Mouse (Mus musculus) liver (tissue): Measurements from ENCODE around the gene Slc38a3.

Experiments
- DNase-seq: peaks from one replicate; pipeline ENCODE4 v3.0.0-alpha.2; 2020; ENCODE audit warnings: mixed read lengths

Gene Slc38a3

DNA sequence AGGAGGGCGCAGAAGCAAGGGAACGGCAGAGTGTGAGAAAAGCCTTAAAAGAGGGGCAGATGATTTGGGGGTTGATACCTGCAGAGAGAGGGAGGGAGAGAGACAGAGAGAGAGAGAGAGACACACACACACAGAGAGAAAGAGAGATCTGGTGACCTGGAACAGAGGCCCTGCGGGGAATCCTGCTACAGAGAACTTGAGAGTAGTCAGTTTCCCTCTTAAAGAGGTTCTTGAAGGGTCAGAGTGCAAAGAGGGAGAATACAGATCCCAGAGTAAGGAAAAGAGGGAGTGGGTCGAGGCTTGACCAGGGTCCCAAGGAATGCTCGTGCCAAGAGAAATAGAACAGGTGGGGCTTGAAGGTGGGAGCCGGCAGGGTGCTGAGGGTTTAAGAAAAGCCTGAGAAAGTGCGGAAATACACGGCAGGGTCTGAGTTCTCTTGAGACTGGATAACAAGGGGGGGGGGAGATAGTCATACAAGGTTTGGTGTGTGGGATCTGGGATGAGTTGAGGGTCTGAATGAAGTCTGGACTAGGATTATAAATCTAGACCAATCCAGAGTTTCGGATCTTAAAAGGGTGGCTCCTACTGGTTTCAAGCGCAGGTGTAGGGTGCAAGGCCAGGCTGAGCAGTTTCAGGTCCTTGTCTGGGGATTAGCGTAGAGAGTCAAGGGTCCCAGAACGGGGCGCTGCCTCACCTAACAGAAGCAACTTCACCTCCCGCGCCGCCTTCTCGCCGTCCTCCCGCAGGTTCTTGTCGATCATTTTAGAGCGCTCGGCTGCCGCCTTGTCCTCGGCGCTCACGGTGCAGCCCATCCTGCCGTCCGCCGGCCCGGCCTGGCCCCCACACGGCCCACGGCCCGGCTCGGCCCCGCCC lies 34.7 kb downstream of the Slc38a3 start:
- no peak for DNase-seq

DNA sequence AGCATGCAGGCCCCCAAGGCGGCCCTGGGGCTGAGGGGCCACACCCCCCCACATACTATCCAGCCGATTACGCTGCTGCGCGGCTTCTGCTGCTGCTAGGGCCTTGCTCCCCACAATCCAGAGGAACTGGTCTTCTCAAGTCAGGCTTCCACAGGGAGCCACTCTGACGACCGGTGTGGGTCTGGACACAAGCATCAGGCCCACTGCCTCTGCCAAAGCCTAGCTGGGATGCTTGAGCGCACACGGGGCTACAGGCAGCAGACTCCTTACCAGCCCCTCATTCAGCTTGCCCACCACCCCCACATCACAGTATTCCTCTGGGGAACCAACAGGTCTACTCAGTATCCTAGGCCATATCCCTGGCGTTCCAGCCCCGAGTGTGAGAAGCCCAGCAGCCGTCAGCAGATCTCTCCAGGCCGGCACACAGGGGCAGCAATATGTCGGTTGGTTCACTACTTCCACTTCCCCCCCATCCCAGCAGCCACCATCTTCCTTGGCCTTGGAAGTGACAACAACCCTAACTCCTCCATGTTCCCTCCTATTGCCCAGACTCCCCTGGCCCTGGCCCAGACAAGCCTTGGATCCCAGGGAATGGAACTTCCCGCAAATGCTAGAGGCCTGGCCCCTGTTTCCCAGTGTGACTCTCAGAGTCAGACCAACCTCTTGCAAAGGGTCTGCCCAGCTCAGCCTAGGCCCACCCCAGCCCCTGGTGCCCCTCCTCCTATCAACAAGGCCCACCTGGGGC lies 35.5 kb downstream of the Slc38a3 start:
- peak; percentile 32 for DNase-seq

DNA sequence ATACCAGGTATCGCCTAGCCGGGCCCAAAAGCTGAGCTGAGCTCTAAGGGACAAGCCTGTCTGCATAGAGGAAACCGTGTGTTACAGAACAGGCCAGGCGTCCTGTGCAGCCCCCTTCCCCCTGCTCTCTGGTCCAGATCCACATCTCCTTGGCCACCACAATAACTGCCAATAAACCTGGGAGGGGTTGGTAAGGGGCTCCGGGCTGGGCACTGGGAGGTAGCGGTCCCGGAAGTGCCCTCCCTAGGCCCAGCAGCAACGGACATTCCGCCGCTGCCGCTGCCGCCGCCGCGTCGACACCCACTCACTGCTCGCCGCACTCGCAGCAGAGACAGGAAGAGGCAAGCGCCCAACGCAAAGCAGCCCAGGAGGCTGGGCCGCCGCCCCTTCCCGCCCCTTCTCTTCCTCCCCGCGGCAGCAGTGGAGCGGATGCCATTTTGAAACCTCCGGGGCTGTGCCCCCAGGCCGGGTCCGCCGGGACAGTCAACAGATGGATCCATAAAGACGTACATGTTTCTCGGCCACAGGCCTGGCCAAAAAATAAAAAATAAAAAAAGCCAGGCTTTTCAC lies 36.2 kb downstream of the Slc38a3 start:
- DNase-seq: peak; percentile 87

DNA sequence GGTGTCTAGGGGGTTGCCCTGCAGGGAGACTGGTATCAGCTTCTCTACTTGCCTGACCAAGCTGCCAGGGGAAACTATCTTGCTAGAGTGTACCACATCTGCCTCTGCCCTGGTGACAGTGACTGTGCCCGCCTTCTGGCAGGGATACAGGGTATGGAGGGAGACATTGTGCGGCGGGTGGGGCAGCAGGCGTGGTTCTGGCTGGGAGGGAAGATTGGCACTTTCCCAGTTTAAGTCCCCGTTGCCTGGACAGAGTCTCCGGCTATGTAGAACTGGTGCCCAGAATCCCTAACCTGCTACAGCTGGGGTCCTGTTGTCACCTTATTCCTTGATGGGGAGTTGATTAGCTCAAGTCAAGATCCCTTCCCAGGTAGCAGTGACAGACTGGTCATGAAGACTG lies 36.9 kb downstream of the Slc38a3 start:
- DNase-seq: peak; percentile 74

GRCm38 (mm10) chr9:107631861-107632260 lies 37.5 kb downstream of the Slc38a3 start:
- no peak for DNase-seq

- no peak for DNase-seq
Measured at GRCm38 (mm10) chr9:107631311-107631826, 38.0 kb downstream of the Slc38a3 start.

GRCm38 (mm10) chr9:107630576-107630975 lies 38.8 kb downstream of the Slc38a3 start:
- no peak for DNase-seq

DNA sequence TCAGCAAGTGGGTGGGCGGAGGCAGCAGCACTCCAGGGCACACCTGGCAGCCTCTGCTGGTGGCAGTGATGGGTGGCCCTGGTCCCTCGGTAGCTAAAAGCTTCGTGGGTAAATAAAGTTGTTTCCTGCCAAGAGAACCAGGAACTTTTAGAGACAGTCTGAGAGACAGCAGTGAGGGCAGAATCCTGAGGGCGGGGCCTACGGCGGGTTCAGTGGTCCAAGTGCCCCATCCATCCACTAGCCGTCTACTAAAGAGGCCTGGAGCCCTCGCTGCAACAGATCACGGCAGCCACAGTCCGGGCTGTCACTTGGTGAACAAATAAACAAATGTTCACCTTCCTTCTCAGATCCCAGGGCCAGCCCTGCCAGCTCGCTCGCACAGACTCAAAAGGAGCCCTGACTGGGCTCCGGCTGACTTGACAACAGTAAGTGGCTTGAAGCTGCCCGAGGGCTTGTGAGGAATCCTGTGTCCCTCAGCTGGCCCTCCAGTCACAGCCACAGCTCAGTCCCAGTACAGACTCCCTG lies 39.4 kb downstream of the Slc38a3 start:
- DNase-seq: no peak

GRCm38 (mm10) chr9:107629411-107629730 lies 40.0 kb downstream of the Slc38a3 start:
- DNase-seq: peak; percentile 50

- DNase-seq: peak; percentile 39
Measured at GRCm38 (mm10) chr9:107628721-107629410, 40.5 kb downstream of the Slc38a3 start.

DNA sequence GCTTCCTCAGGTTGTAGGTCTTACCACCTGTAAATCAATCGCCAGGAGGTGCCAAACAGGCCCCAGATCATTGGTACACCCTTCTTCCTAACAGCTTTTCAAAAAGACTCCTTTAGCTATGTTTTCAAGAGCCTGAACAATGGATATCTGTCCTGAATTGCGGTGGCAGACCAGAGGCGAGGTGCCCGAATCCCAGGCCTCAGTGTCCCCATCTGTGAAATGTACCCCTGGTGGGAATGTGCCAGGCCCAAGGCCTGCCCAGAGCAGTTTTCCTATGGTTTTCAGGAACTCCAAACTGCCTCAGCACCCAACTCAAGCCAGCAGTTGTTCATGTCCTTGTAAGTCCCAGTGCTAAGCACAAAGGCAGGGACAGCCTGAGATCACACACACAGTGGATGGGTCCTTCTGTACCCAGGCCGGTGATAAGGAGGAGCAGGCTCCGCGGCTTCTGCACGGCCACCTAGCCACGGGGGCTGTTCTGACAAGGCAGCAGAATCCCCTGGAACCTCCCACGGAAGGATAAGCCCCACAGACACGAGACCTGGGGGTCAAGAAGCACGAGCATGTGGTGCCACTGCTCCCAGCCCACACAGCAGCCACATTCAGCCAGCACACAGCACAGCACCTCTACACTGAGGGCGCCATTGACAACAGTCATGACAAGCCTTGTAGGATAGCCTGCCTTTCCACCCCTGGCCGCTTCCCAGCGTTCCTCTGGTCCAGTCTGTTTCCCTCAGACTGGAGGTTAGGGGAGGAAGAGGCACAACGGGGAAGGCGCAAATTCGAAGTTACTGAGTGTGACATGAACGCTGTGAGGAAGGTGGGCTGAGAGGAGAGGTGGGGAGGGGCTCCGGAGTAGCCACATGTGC lies 41.7 kb downstream of the Slc38a3 start:
- DNase-seq: no peak

GRCm38 (mm10) chr9:107626844-107627277 lies 42.5 kb downstream of the Slc38a3 start:
- DNase-seq: peak; percentile 88

GRCm38 (mm10) chr9:107626158-107626843 lies 43.0 kb downstream of the Slc38a3 start:
- DNase-seq: peak; percentile 51

- DNase-seq: no peak
Measured at GRCm38 (mm10) chr9:107625351-107626128, 43.8 kb downstream of the Slc38a3 start.

GRCm38 (mm10) chr9:107624951-107625350 lies 44.4 kb downstream of the Slc38a3 start:
- DNase-seq: no peak

- no peak for DNase-seq
Measured at GRCm38 (mm10) chr9:107624539-107624938, 44.8 kb downstream of the Slc38a3 start.

GRCm38 (mm10) chr9:107620954-107621353 lies 48.4 kb downstream of the Slc38a3 start:
- no peak for DNase-seq

- DNase-seq: no peak
Measured at GRCm38 (mm10) chr9:107619546-107619879, 49.8 kb downstream of the Slc38a3 start.

GRCm38 (mm10) chr9:107618778-107619545 lies 50.4 kb downstream of the Slc38a3 start:
- peak; percentile 42 for DNase-seq
